Mouse (Mus musculus) G1E-ER4 (cell line): ENCODE data around the gene Loxl3. TPM values are rescaled to one million over a fixed set of nuclear protein-coding genes. Genes with fewer than 3 reads are reported as not detected.

Experiments used
- GATA1 ChIP-seq: IDR thresholded peaks from one replicate; pipeline ENCODE4 v1.8.0; 2012; ENCODE audit warnings: low read length, inconsistent platforms
- polyA plus RNA-seq: library from polyadenylated mRNA; stranded (reverse); fragments of >175 nt; gene quantifications from 2 replicates; pipeline ENCODE4 v1.2.3, GENCODE M21; 2012

The Loxl3 gene
- polyA plus RNA-seq, 1 experiment = 0.32 TPM

DNA sequence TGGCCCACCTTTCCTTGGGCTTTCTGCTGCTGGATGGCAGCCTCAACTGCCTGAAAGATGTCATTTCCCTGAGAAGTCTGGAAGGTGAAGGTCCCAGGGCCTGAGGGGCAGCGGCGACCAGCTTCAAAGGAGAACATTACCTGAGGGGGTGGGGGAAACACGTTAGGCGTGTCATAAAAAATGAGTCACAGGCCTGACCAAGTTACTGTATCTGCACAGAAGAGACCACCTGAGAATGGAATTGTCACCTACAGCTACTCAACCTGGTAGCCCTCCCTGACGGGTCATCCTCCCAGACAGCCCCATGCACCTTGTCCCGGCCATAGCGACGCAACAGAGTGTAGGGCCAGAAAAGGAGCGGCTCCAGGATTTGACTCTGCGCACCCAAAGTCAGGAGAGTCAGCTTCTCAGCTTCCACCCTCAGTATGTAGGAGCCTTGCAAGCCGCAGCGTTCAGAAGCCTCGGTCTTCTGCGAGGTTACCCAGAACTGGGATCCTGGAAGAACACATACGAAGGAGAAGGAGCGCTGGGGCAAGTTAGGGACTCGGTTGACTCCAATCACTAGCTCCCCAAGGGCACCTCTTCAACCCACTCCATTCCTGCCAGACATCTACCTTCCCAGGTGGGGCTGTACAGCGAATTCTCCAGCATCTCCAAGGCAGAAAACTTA, 1.9 kb upstream of the Loxl3 start:
- TF ChIP-seq GATA1 = no peak

DNA sequence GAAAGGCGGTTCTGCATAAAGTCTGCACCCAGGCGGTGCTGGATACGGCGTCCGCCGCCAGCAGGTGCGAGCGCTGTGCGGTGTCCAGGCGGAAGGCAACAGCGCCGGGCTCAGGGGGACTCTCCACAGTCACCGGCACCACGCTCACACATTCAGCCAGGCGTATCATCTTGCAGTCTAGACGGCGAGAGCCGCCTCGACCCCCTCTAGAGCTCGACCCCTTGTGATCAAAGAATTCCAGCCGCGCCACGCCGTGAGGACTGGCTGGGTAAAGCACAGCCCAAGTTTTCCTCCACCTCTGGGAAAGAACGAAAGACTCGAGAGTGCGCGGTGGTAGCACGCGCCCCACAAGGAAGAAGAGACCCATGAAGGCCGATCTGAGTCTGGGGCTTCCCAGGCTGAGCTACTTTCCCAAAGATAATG, 1.2 kb upstream of the Loxl3 start:
- TF ChIP-seq GATA1 = no peak

- TF ChIP-seq GATA1 = no peak
These were observed 586 bp downstream of the Loxl3 start for GRCm38 (mm10) chr6:83034463-83035055.

- TF ChIP-seq GATA1 = no peak
These were observed 3.2 kb downstream of the Loxl3 start for GRCm38 (mm10) chr6:83037188-83037587.

GRCm38 (mm10) chr6:83038496-83039012, 4.6 kb downstream of the Loxl3 start:
- no peak for TF ChIP-seq GATA1

GRCm38 (mm10) chr6:83040601-83041000, 6.6 kb downstream of the Loxl3 start:
- TF ChIP-seq GATA1 = no peak

GRCm38 (mm10) chr6:83043561-83043960, 9.6 kb downstream of the Loxl3 start:
- no peak for TF ChIP-seq GATA1

DNA sequence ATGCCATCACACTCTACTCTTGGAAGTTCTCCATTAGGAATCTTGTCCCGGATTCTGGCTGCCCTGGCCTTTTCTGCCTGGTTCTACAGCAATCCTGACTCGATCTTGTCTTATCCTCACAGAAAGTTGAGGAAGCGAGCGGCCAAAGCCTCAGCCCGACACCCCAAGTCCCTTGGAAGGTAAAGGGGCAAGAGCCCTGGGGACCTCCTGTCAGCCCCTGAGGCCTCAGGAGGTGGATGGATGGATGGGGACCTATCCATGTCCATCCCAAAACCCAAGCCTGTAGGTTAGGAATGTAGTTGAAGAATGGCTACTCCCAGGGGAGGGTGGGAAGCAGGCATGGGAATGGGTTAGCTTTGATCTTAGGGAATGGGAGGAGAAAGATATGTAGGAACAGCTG, 10.0 kb downstream of the Loxl3 start:
- TF ChIP-seq GATA1 = no peak

- TF ChIP-seq GATA1 = no peak
These were observed 10.8 kb downstream of the Loxl3 start for GRCm38 (mm10) chr6:83044742-83045141.

- TF ChIP-seq GATA1 = no peak
These were observed 15.4 kb downstream of the Loxl3 start for GRCm38 (mm10) chr6:83049367-83049766.

GRCm38 (mm10) chr6:83053136-83053960, 19.4 kb downstream of the Loxl3 start:
- no peak for TF ChIP-seq GATA1

GRCm38 (mm10) chr6:83054074-83054851, 20.3 kb downstream of the Loxl3 start, which contains the start of gene Aup1:
Gene Aup1, plus strand, starts transcription at chr6:83054521.
- TF ChIP-seq GATA1 = no peak

- TF ChIP-seq GATA1 = no peak
These were observed 21.0 kb downstream of the Loxl3 start, which contains the start of gene Htra2 for GRCm38 (mm10) chr6:83054871-83055431. Gene Htra2, minus strand, starts transcription at chr6:83055273.

DNA sequence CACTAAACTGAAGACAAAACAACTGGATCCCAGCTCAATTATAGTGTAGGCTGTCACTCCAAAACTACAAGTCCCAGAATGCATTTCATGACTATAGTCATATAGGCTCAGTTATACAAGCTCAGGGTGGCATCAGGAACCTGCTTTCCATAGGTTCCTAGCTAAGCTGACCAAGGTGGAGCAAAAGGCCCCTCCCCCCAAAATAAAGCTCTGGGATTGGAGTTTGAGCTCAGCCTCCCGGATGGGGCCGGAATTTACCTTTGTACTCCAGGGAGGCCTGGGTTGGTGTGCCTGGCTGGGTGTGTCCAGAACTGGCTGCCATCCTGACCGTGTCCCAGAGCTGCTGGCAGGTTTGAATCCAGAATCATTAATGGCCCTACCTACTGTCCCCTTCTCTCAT, 23.8 kb downstream of the Loxl3 start, which contains the start of gene Dqx1:
Gene Dqx1 (plus strand): TSS at position 55 of the 400 bp plus-strand sequence.
- no peak for TF ChIP-seq GATA1

DNA sequence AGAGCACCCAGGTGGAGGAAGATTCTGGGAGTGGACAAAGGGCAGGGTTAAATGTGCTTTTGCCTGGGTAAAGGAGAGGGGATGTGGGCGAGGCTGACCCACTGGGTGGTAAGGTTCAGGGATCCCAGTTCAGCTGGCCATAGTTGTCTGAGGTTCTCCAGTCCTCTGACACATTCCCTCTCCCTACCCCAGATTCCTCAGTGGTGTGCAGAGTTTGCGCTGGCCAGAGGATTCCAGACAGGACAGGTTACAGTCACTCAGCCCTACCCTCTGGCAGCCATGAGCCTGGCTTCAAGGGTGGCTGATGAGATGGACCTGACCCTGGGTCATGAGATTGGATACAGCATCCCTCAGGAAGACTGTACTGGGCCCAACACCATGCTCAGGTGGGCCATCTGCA, 24.8 kb downstream of the Loxl3 start:
- no peak for TF ChIP-seq GATA1
